Mouse (Mus musculus): ENCODE measurements around the gene Vgll4. TPM values are rescaled to one million over a fixed set of nuclear protein-coding genes. Genes with fewer than 3 reads are reported as not detected.

Vgll4 gene
- polyA plus RNA-seq, 1 experiment, result 0.35 TPM

GRCm38 (mm10) chr6:114888922-114889321, 80.9 kb downstream of the Vgll4 start:
- TF ChIP-seq TAL1 (IDR thresholded peaks at IDR 0.05; ENCODE audit: low read length), result no peak
- TF ChIP-seq GATA1 (IDR thresholded peaks at IDR 0.05; ENCODE audit: low read length), result no peak
- Histone ChIP-seq H3K27me3 (ENCODE audit: control insufficient read depth) (no peaks in the 10 kb centered on the region), H3K9me3 (ENCODE audit: control insufficient read depth, low read length) (no peaks in the 10 kb centered on the region), H3K4me1 (ENCODE audit: control insufficient read depth) (peaks cover 41% of the 10 kb centered on the region), H3K4me3 (replicated peaks) (no peak overlapping the region), H3K36me3 (ENCODE audit: control insufficient read depth) (peaks cover 16% of the 10 kb centered on the region)

GRCm38 (mm10) chr6:114886504-114887361, 83.1 kb downstream of the Vgll4 start:
- no peaks in the 10 kb centered on the region for H3K9me3 ChIP-seq (ENCODE audit: control insufficient read depth, low read length)
- H3K4me1 ChIP-seq (ENCODE audit: control insufficient read depth), result peaks cover 44% of the 10 kb centered on the region
- TF ChIP-seq TAL1 (IDR thresholded peaks at IDR 0.05; ENCODE audit: low read length), result no peak
- H3K36me3 ChIP-seq (ENCODE audit: control insufficient read depth), result peaks cover 16% of the 10 kb centered on the region
- no peak overlapping the region for H3K4me3 ChIP-seq (replicated peaks)
- H3K27me3 ChIP-seq (ENCODE audit: control insufficient read depth), result no peaks in the 10 kb centered on the region

GRCm38 (mm10) chr6:114886012-114886411, 83.8 kb downstream of the Vgll4 start:
- TF ChIP-seq GATA1 (IDR thresholded peaks at IDR 0.05; ENCODE audit: low read length) (no peak), TAL1 (IDR thresholded peaks at IDR 0.05; ENCODE audit: low read length) (no peak)
- Histone ChIP-seq H3K36me3 (ENCODE audit: control insufficient read depth) (peaks cover 16% of the 10 kb centered on the region), H3K9me3 (ENCODE audit: control insufficient read depth, low read length) (no peaks in the 10 kb centered on the region), H3K4me3 (replicated peaks) (no peak overlapping the region), H3K4me1 (ENCODE audit: control insufficient read depth) (peaks cover 46% of the 10 kb centered on the region), H3K27me3 (ENCODE audit: control insufficient read depth) (no peaks in the 10 kb centered on the region)

GRCm38 (mm10) chr6:114885129-114885528, 84.7 kb downstream of the Vgll4 start:
- Histone ChIP-seq H3K36me3 (ENCODE audit: control insufficient read depth) (peaks cover 16% of the 10 kb centered on the region), H3K4me1 (ENCODE audit: control insufficient read depth) (peaks cover 49% of the 10 kb centered on the region), H3K27me3 (ENCODE audit: control insufficient read depth) (no peaks in the 10 kb centered on the region), H3K4me3 (replicated peaks) (no peak overlapping the region), H3K9me3 (ENCODE audit: control insufficient read depth, low read length) (no peaks in the 10 kb centered on the region)
- TF ChIP-seq TAL1 (IDR thresholded peaks at IDR 0.05; ENCODE audit: low read length), result no peak
- no peak for TF ChIP-seq GATA1 (IDR thresholded peaks at IDR 0.05; ENCODE audit: low read length)

GRCm38 (mm10) chr6:114883261-114883740, 86.5 kb downstream of the Vgll4 start:
- Histone ChIP-seq H3K9me3 (ENCODE audit: control insufficient read depth, low read length) (no peaks in the 10 kb centered on the region), H3K4me1 (ENCODE audit: control insufficient read depth) (peaks cover 61% of the 10 kb centered on the region), H3K36me3 (ENCODE audit: control insufficient read depth) (peaks cover 8% of the 10 kb centered on the region), H3K4me3 (replicated peaks) (no peak overlapping the region), H3K27me3 (ENCODE audit: control insufficient read depth) (no peaks in the 10 kb centered on the region)
- TF ChIP-seq GATA1 (IDR thresholded peaks at IDR 0.05; ENCODE audit: low read length) (no peak), TAL1 (IDR thresholded peaks at IDR 0.05; ENCODE audit: low read length) (no peak)

GRCm38 (mm10) chr6:114882675-114883074, 87.1 kb downstream of the Vgll4 start:
- Histone ChIP-seq H3K4me3 (replicated peaks) (no peak overlapping the region), H3K4me1 (ENCODE audit: control insufficient read depth) (peaks cover 65% of the 10 kb centered on the region), H3K36me3 (ENCODE audit: control insufficient read depth) (peaks cover 8% of the 10 kb centered on the region), H3K9me3 (ENCODE audit: control insufficient read depth, low read length) (no peaks in the 10 kb centered on the region), H3K27me3 (ENCODE audit: control insufficient read depth) (no peaks in the 10 kb centered on the region)
- TF ChIP-seq GATA1 (IDR thresholded peaks at IDR 0.05; ENCODE audit: low read length) (no peak), TAL1 (IDR thresholded peaks at IDR 0.05; ENCODE audit: low read length) (no peak)

- Histone ChIP-seq H3K4me3 (replicated peaks) (no peak overlapping the region), H3K9me3 (ENCODE audit: control insufficient read depth, low read length) (no peaks in the 10 kb centered on the region), H3K27me3 (ENCODE audit: control insufficient read depth) (no peaks in the 10 kb centered on the region), H3K4me1 (ENCODE audit: control insufficient read depth) (peaks cover 65% of the 10 kb centered on the region), H3K36me3 (ENCODE audit: control insufficient read depth) (peaks cover 8% of the 10 kb centered on the region)
- no peak for TF ChIP-seq TAL1 (IDR thresholded peaks at IDR 0.05; ENCODE audit: low read length)
- TF ChIP-seq GATA1 (IDR thresholded peaks at IDR 0.05; ENCODE audit: low read length), result no peak
Observed at GRCm38 (mm10) chr6:114882212-114882611, 87.6 kb downstream of the Vgll4 start.

- peaks cover 5% of the 10 kb centered on the region for H3K36me3 ChIP-seq (ENCODE audit: control insufficient read depth)
- no peaks in the 10 kb centered on the region for H3K9me3 ChIP-seq (ENCODE audit: control insufficient read depth, low read length)
- H3K27me3 ChIP-seq (ENCODE audit: control insufficient read depth), result no peaks in the 10 kb centered on the region
- TF ChIP-seq GATA1 (IDR thresholded peaks at IDR 0.05; ENCODE audit: low read length), result no peak
- no peak for TF ChIP-seq TAL1 (IDR thresholded peaks at IDR 0.05; ENCODE audit: low read length)
- H3K4me1 ChIP-seq (ENCODE audit: control insufficient read depth), result peaks cover 67% of the 10 kb centered on the region
- no peak overlapping the region for H3K4me3 ChIP-seq (replicated peaks)
Observed at GRCm38 (mm10) chr6:114880798-114881197, 89.0 kb downstream of the Vgll4 start.

GRCm38 (mm10) chr6:114878841-114879520, 90.8 kb downstream of the Vgll4 start:
- Histone ChIP-seq H3K4me1 (ENCODE audit: control insufficient read depth) (peaks cover 80% of the 10 kb centered on the region), H3K9me3 (ENCODE audit: control insufficient read depth, low read length) (no peaks in the 10 kb centered on the region), H3K36me3 (ENCODE audit: control insufficient read depth) (no peaks in the 10 kb centered on the region; the same call in 1 of the 2 replicates), H3K4me3 (replicated peaks) (no peak overlapping the region), H3K27me3 (ENCODE audit: control insufficient read depth) (no peaks in the 10 kb centered on the region)
- TF ChIP-seq GATA1 (IDR thresholded peaks at IDR 0.05; ENCODE audit: low read length) (no peak), TAL1 (IDR thresholded peaks at IDR 0.05; ENCODE audit: low read length) (no peak)

Measured in erythroblast, embryonic 14.5 days (primary cell).